Mouse (Mus musculus) stomach, postnatal 0 days (tissue): Measurements from ENCODE around the gene Nhlrc1. TPM values are rescaled to one million over a fixed set of nuclear protein-coding genes. Genes with fewer than 3 reads are reported as not detected.

Source experiments
- ATAC-seq: fragments of 200-750 bp; cut with Nextera tagmentation; 2 replicates; pipeline ENCODE4 v1.8.0; 2017; ENCODE audit not compliant: low FRiP score, low TSS enrichment
- DNase-seq: peaks from one replicate; pipeline ENCODE4 v3.0.0-alpha.2; 2016; ENCODE audit warnings: low spot score
- H3K27ac ChIP-seq: fragments of 300-500 bp; sonication (generic); replicated peaks from 2 replicates; pipeline ENCODE4 v1.5.1; 2014; ENCODE audit warnings: mild to moderate bottlenecking, control low read depth
- H3K27me3 ChIP-seq: fragments of 300-500 bp; sonication (generic); 2 replicates; pipeline ENCODE4 v1.6.1; 2014; ENCODE audit warnings: low read length; ENCODE audit not compliant: control insufficient read depth, insufficient read depth
- H3K36me3 ChIP-seq: fragments of 300-500 bp; sonication (generic); 2 replicates; pipeline ENCODE4 v1.6.1; 2014; ENCODE audit warnings: low read length, mixed read lengths; ENCODE audit not compliant: control insufficient read depth, insufficient read depth
- H3K4me1 ChIP-seq: fragments of 300-500 bp; sonication (generic); replicated peaks from 2 replicates; pipeline ENCODE4 v1.6.1; 2014; ENCODE audit warnings: antibody characterized with exemption; ENCODE audit not compliant: control insufficient read depth, insufficient read depth
- H3K4me2 ChIP-seq: fragments of 300-500 bp; sonication (generic); replicated peaks from 2 replicates; pipeline ENCODE4 v1.6.1; 2014; ENCODE audit warnings: low read depth, mild to moderate bottlenecking, control low read depth, moderate library complexity
- H3K4me3 ChIP-seq: fragments of 300-500 bp; sonication (generic); 2 replicates; pipeline ENCODE4 v1.5.1; 2014; ENCODE audit warnings: low read depth, low read length, control low read depth
- H3K9ac ChIP-seq: fragments of 300-500 bp; sonication (generic); 2 replicates; pipeline ENCODE4 v1.6.1; 2014; ENCODE audit warnings: mild to moderate bottlenecking, low read length, control low read depth, mixed read lengths
- H3K9me3 ChIP-seq: fragments of 300-500 bp; sonication (generic); 2 replicates; pipeline ENCODE4 v1.6.1; 2016; ENCODE audit warnings: low read length; ENCODE audit not compliant: control insufficient read depth
- CTCF ChIP-seq: IDR thresholded peaks from 2 replicates; pipeline ENCODE4 v1.5.1; 2016; ENCODE audit warnings: antibody characterized with exemption, low read depth, mild to moderate bottlenecking, moderate library complexity
- EP300 ChIP-seq: optimal IDR thresholded peaks from 2 replicates; pipeline ENCODE3; 2016; ENCODE audit warnings: antibody characterized with exemption
- WGBS: fragments of 180-500 bp; shearing (Covaris S2); extraction: QIAGEN DNeasy Blood & Tissue Kit; methylation state at CpG from one replicate; pipeline ENCODE4 v1.1.7; 2014; 5-methylcytosine and 5-hydroxymethylcytosine counted together
- polyA plus RNA-seq: library from polyadenylated mRNA; unstranded; fragments of >200 nt; fragmentation: Nextera tagmentation; extraction: Ambion mirVana; gene quantifications from 2 replicates; pipeline ENCODE4 v1.2.1, GENCODE M21; 2015

Nhlrc1 gene
- polyA plus RNA-seq, 1 experiment from 2014 or later, result 3.6 TPM

GRCm38 (mm10) chr13:46997355-46997754 is 17.3 kb downstream of the Nhlrc1 start:
- Histone ChIP-seq H3K27me3 (no peaks in the 10 kb centered on the region), H3K36me3 (no peaks in the 10 kb centered on the region), H3K4me3 (no peak overlapping the region), H3K4me2 (no peak overlapping the region), H3K27ac (no peak overlapping the region), H3K9me3 (no peaks in the 10 kb centered on the region), H3K9ac (no peak overlapping the region), H3K4me1 (no peaks in the 10 kb centered on the region)
- DNase-seq, result no peak
- TF ChIP-seq CTCF (no peak), EP300 (no peak)
- ATAC-seq, result no peak
- WGBS, result 77% methylated on average over 4 of the region's 4 CpGs

- TF ChIP-seq EP300 (no peak), CTCF (no peak)
- Histone ChIP-seq H3K4me2 (no peak overlapping the region), H3K9me3 (no peaks in the 10 kb centered on the region), H3K36me3 (no peaks in the 10 kb centered on the region), H3K27me3 (no peaks in the 10 kb centered on the region), H3K9ac (no peak overlapping the region), H3K4me1 (no peaks in the 10 kb centered on the region), H3K27ac (no peak overlapping the region), H3K4me3 (no peak overlapping the region)
- WGBS, result 82% methylated on average over 2 of the region's 2 CpGs
- ATAC-seq, result no peak
- no peak for DNase-seq
Observed at GRCm38 (mm10) chr13:46993274-46993551, 21.4 kb downstream of the Nhlrc1 start.

DNA sequence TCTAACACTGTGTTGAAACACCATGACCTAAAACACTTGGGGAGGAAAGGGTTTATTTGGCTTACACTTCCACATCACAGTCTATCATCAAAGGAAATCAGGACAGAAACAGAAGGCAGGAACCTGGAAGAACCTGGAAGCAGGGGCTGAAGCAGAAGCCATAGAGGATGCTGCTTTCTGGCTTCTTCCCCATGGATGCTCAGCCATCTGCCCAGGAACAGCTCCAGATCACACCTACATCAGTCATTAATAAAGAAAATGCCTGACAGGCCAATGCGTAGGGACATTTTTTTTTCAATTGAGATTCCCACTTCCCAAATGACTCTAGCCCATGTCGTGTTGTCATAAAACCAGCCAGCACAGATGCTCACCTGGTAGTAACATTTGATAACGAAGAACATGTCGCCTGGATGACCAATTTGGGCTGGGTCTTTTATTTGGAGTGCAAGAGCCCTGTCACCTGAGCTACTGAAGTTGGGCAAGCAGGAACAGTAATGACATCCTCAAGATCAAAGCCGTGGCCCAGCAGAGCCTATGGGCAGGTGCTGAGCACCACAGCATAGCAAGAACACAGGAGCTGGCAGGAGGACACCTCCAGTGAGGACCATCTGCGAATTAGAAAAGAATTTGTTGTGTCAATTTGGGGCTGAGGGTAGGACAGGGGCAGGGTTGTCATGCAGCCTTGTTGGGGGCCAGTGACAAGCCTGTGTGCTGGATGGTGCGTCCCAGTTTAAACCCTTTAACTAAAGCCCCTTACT is 22.0 kb downstream of the Nhlrc1 start:
- Histone ChIP-seq H3K4me3 (no peak overlapping the region), H3K36me3 (no peaks in the 10 kb centered on the region), H3K27me3 (no peaks in the 10 kb centered on the region), H3K4me2 (no peak overlapping the region), H3K9ac (no peak overlapping the region), H3K27ac (no peak overlapping the region), H3K4me1 (no peaks in the 10 kb centered on the region), H3K9me3 (no peaks in the 10 kb centered on the region)
- TF ChIP-seq CTCF, result no peak
- no peak for TF ChIP-seq EP300
- ATAC-seq (no peak), DNase-seq (no peak)
- WGBS, result 80% methylated on average over 7 of the region's 7 CpGs

DNA sequence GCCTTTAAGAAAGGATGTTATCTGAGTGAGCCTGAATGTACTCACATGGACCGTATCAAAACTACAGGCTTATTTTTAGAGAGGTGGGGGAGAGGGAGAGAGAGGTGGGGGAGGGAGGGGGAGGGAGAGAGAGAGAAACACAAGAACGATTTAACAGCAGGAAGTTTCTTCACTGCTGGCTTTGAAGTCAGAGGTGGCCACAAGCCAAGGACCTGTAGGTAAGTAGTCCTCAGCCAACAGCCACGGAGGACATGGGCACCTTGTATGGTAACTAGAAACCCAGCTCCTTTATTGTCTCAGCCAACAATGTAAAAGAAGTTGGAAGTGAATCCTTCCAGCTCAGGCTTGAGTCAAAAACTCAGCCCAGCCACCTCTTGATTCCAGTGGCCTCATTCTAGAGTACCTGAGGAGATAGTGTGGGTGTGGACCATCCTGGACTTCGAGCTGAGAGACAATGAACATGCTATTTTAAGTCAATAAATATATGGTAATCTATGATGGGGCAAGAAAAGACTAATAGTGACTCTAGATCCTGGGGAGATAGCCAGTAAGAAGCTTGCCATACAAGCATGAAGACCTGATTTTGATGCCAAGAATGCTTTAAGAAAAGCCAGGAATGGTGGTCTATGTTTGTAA is 24.2 kb downstream of the Nhlrc1 start:
- Histone ChIP-seq H3K27ac (0 out of 2 replicates have a peak overlapping the region, but pooled peaks have one; percentile 6), H3K9me3 (no peaks in the 10 kb centered on the region), H3K4me3 (no peak overlapping the region), H3K4me2 (no peak overlapping the region), H3K9ac (no peak overlapping the region), H3K36me3 (no peaks in the 10 kb centered on the region), H3K27me3 (no peaks in the 10 kb centered on the region), H3K4me1 (no peaks in the 10 kb centered on the region)
- no peak for TF ChIP-seq CTCF
- no peak for TF ChIP-seq EP300
- WGBS, result 21% methylated on average over 4 of the region's 4 CpGs
- DNase-seq (peak; percentile 60), ATAC-seq (peak; percentile 79)

GRCm38 (mm10) chr13:46987941-46988340 is 26.7 kb downstream of the Nhlrc1 start:
- H3K4me2 ChIP-seq, result no peak overlapping the region
- no peak for ATAC-seq

GRCm38 (mm10) chr13:46986208-46986607 is 28.4 kb downstream of the Nhlrc1 start:
- Histone ChIP-seq H3K9me3 (no peaks in the 10 kb centered on the region), H3K4me3 (no peak overlapping the region), H3K36me3 (no peaks in the 10 kb centered on the region), H3K27me3 (no peaks in the 10 kb centered on the region), H3K4me1 (no peaks in the 10 kb centered on the region), H3K4me2 (no peak overlapping the region), H3K9ac (no peak overlapping the region), H3K27ac (no peak overlapping the region)
- TF ChIP-seq CTCF (no peak), EP300 (no peak)
- WGBS, result 40% methylated on average over 6 of the region's 6 CpGs
- DNase-seq, result peak; percentile 58
- peak; percentile 73 for ATAC-seq

More at GRCm38 (mm10) chr13:46987941-46988340, 26.7 kb downstream of the Nhlrc1 start:
- Histone ChIP-seq H3K36me3 (no peaks in the 10 kb centered on the region), H3K27ac (no peak overlapping the region), H3K27me3 (no peaks in the 10 kb centered on the region), H3K4me3 (no peak overlapping the region), H3K9ac (no peak overlapping the region), H3K9me3 (no peaks in the 10 kb centered on the region), H3K4me1 (no peaks in the 10 kb centered on the region)
- TF ChIP-seq EP300 (no peak), CTCF (no peak)
- no peak for DNase-seq
- 70% methylated on average over 8 of the region's 8 CpGs for WGBS
